Mouse (Mus musculus): Measurements from ENCODE around the gene Nhsl1. TPM values are rescaled to one million over a fixed set of nuclear protein-coding genes. Genes with fewer than 3 reads are reported as not detected.

The Nhsl1 gene
- polyA plus RNA-seq, 1 experiment from 2014 or later = 23.4 TPM

DNA sequence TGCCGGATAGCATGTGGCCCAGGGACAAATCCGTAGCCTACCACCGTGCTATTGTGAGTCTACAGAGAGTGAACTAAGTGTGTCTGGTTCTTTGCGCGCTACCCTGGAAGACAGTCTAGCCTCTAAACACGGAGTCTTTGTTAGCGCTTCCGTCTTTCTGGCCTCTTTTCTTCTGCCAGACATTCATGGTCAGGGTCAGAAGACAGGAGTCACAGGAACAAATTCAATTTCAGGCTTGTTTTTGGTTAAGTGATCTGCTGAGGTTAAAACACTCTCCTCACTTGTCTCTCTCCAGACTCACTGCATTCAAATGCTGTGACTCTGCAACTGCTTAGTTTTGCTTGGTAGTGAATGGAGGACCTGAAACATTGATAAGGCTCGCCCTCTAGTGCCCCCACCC lies 15.9 kb downstream of the Nhsl1 start:
- H3K4me3 ChIP-seq (ENCODE audit: low read depth, low read length) = no peak overlapping the region
- ATAC-seq (ENCODE audit: low FRiP score) (no peak), DNase-seq (ENCODE audit: low spot score) (no peak)
- H3K36me3 ChIP-seq (ENCODE audit: control insufficient read depth, insufficient read depth, low read length) = no peaks in the 10 kb centered on the region
- no peaks in the 10 kb centered on the region for H3K27me3 ChIP-seq (ENCODE audit: control insufficient read depth, insufficient read depth, low read length)
- H3K27ac ChIP-seq (ENCODE audit: low read depth, low read length) = 0 out of 2 replicates have a peak overlapping the region, but pooled peaks have one; percentile 10
- no peak overlapping the region for H3K9ac ChIP-seq (ENCODE audit: low read depth, low read length)
- no peaks in the 10 kb centered on the region for H3K9me3 ChIP-seq (ENCODE audit: control insufficient read depth, low read length)
- WGBS = 64% methylated on average over 9 of the region's 9 CpGs
- no peak overlapping the region for H3K4me2 ChIP-seq (replicated peaks; ENCODE audit: low read depth, low read length)
- 0 out of 2 replicates have a peak, but pooled peaks cover 2% of the 10 kb centered on the region for H3K4me1 ChIP-seq (replicated peaks; ENCODE audit: control insufficient read depth, insufficient read depth, low read length)

DNA sequence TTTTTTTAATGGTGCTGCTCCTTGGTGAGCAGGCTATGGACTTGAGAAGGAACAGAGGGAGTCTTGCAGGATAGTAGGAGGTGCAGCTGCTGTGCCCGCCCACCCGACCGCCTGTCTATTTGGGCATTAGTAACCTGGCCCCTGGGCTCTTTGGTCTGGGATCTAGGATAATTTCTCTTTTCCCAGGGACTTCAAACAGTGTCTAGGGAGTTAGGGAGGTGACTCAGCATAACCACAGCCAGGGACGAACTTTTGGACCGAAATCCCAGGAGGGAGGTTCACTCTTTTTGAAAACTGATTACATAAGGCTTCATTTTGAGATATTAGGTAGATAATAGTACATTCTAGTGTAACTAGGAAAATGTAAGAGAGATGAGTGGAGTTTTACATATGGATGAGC lies 18.9 kb downstream of the Nhsl1 start:
- WGBS = 91% methylated on average over 5 of the region's 5 CpGs
- Histone ChIP-seq H3K27ac (ENCODE audit: low read depth, low read length) (no peak overlapping the region), H3K4me1 (replicated peaks; ENCODE audit: control insufficient read depth, insufficient read depth, low read length) (no peaks in the 10 kb centered on the region; the same call in 1 of the 2 replicates), H3K9me3 (ENCODE audit: control insufficient read depth, low read length) (no peaks in the 10 kb centered on the region), H3K36me3 (ENCODE audit: control insufficient read depth, insufficient read depth, low read length) (no peaks in the 10 kb centered on the region), H3K4me3 (ENCODE audit: low read depth, low read length) (no peak overlapping the region), H3K4me2 (replicated peaks; ENCODE audit: low read depth, low read length) (no peak overlapping the region), H3K27me3 (ENCODE audit: control insufficient read depth, insufficient read depth, low read length) (no peaks in the 10 kb centered on the region), H3K9ac (ENCODE audit: low read depth, low read length) (no peak overlapping the region)
- DNase-seq (ENCODE audit: low spot score) = no peak
- ATAC-seq (ENCODE audit: low FRiP score) = no peak

DNA sequence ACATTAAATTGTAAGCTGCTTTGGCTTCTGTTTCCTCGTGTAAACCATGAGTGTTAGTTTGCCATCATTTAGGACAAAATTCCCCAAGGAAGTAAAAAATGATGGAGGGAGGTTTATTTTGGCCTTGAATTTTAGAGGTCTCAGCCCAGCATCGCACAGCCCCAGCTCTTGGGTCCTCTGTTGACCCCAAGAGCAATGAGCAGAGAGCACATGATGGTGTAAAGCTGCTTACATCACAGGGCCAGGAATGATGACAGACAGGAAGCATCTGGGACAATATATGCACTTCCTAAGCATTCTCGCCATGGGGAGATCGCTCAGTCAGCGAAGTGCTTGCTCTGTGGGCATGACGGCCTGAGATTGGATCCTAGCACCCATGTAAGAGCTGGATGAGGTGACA lies 20.6 kb downstream of the Nhsl1 start:
- DNase-seq (ENCODE audit: low spot score) = no peak
- Histone ChIP-seq H3K27me3 (ENCODE audit: control insufficient read depth, insufficient read depth, low read length) (no peaks in the 10 kb centered on the region), H3K36me3 (ENCODE audit: control insufficient read depth, insufficient read depth, low read length) (no peaks in the 10 kb centered on the region), H3K4me3 (ENCODE audit: low read depth, low read length) (no peak overlapping the region), H3K27ac (ENCODE audit: low read depth, low read length) (no peak overlapping the region), H3K4me1 (replicated peaks; ENCODE audit: control insufficient read depth, insufficient read depth, low read length) (no peaks in the 10 kb centered on the region; the same call in 1 of the 2 replicates), H3K9ac (ENCODE audit: low read depth, low read length) (no peak overlapping the region), H3K4me2 (replicated peaks; ENCODE audit: low read depth, low read length) (no peak overlapping the region), H3K9me3 (ENCODE audit: control insufficient read depth, low read length) (no peaks in the 10 kb centered on the region)
- no peak for ATAC-seq (ENCODE audit: low FRiP score)
- 89% methylated on average over 6 of the region's 6 CpGs for WGBS

DNA sequence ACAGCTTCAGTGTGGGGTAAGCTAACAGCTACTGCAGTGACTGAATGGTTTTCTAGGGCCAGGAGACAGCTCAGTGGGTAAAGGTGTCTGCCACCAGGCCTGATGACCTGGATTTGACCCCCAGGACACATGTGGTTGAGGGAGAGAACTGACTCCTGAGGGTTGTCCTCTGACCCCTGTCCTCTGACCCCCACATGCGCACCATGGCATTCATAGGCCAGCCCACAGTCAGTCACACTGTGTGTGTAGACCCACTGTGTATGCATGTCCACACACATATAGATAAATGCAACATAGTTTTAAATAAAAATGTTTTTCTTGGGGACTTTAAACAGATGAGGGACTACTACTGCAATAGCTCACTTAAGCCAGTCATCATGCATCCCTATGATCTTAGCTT lies 22.1 kb downstream of the Nhsl1 start:
- H3K27me3 ChIP-seq (ENCODE audit: control insufficient read depth, insufficient read depth, low read length) = no peaks in the 10 kb centered on the region
- DNase-seq (ENCODE audit: low spot score) (no peak), ATAC-seq (ENCODE audit: low FRiP score) (peak; percentile 57; the same call in 1 of the 2 replicates)
- no peaks in the 10 kb centered on the region for H3K36me3 ChIP-seq (ENCODE audit: control insufficient read depth, insufficient read depth, low read length)
- H3K4me3 ChIP-seq (ENCODE audit: low read depth, low read length) = no peak overlapping the region
- no peak overlapping the region for H3K27ac ChIP-seq (ENCODE audit: low read depth, low read length)
- whole genome bisulfite sequencing = 64% methylated on average over 1 of the region's 1 CpGs
- H3K9ac ChIP-seq (ENCODE audit: low read depth, low read length) = no peak overlapping the region
- H3K4me2 ChIP-seq (replicated peaks; ENCODE audit: low read depth, low read length) = no peak overlapping the region
- H3K9me3 ChIP-seq (ENCODE audit: control insufficient read depth, low read length) = no peaks in the 10 kb centered on the region
- H3K4me1 ChIP-seq (replicated peaks; ENCODE audit: control insufficient read depth, insufficient read depth, low read length) = no peaks in the 10 kb centered on the region; the same call in 1 of the 2 replicates

DNA sequence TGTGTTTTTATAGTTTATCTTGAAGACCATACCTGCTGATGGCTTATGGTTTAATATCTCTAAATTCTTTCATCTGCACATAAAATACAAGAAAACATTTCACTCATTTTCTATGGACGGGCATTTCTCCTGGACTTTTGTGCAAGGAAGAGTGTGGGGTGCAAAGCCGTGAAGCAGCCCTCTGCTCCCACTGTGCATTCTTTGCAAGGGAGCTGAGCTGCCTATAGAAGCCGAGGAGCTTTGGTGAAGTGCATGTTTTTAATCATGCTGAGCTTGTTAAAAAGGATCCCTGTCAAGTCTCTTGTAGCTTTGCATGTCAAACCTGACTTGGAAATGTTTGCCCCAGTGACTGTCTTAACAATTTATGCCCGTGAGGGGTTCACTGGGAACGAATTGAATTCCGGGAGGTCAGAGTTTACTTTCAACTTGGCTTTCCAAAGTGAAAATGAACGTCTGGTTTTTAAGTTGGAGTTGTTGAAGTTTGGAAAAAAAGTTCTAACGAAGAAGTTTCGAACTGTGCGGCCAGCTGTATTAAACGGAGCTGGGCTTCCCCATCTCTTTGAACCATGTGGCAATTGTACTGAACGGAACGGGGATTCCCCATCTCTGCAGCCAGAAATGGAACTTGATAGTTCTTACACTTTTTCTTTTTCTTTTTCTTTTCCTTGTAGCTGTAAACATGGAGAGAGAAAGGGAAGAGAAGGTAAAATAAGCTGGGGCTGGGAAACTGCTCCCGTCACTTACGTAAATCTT lies 22.8 kb downstream of the Nhsl1 start:
- H3K9me3 ChIP-seq (ENCODE audit: control insufficient read depth, low read length) = no peaks in the 10 kb centered on the region
- 0 out of 2 replicates have a peak overlapping the region, but pooled peaks have one; percentile 3 for H3K4me2 ChIP-seq (replicated peaks; ENCODE audit: low read depth, low read length)
- 30% methylated on average over 15 of the region's 15 CpGs for WGBS
- DNase-seq (ENCODE audit: low spot score) (peak; percentile 36), ATAC-seq (ENCODE audit: low FRiP score) (no peak; the same call in 1 of the 2 replicates)
- H3K9ac ChIP-seq (ENCODE audit: low read depth, low read length) = no peak overlapping the region
- no peaks in the 10 kb centered on the region for H3K27me3 ChIP-seq (ENCODE audit: control insufficient read depth, insufficient read depth, low read length)
- H3K4me1 ChIP-seq (replicated peaks; ENCODE audit: control insufficient read depth, insufficient read depth, low read length) = no peaks in the 10 kb centered on the region; the same call in 1 of the 2 replicates
- no peaks in the 10 kb centered on the region for H3K36me3 ChIP-seq (ENCODE audit: control insufficient read depth, insufficient read depth, low read length)
- peak overlapping the region; percentile 30; the same call in 1 of the 2 replicates for H3K27ac ChIP-seq (ENCODE audit: low read depth, low read length)
- H3K4me3 ChIP-seq (ENCODE audit: low read depth, low read length) = no peak overlapping the region

DNA sequence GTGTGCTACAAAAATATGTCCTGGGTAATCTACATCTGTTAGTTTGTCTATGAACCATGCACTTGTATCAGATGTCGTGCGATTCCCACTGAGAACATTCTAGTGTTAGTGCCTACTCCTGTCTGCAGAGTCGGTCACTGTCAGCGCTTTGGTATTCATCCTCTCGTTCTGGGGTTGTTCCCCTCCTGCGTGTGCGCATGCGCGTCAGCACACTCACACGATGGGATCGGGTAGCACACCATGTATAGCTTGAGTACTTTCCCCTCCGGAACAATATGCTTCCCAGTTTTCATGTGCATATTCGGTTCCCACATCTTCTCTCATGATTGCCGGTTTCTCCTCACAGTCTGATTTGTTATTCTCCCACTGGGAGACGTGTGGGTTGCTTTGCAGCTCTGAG lies 28.4 kb downstream of the Nhsl1 start:
- Histone ChIP-seq H3K4me1 (replicated peaks; ENCODE audit: control insufficient read depth, insufficient read depth, low read length) (no peaks in the 10 kb centered on the region), H3K36me3 (ENCODE audit: control insufficient read depth, insufficient read depth, low read length) (no peaks in the 10 kb centered on the region), H3K4me3 (ENCODE audit: low read depth, low read length) (no peak overlapping the region), H3K9ac (ENCODE audit: low read depth, low read length) (no peak overlapping the region), H3K4me2 (replicated peaks; ENCODE audit: low read depth, low read length) (no peak overlapping the region), H3K9me3 (ENCODE audit: control insufficient read depth, low read length) (no peaks in the 10 kb centered on the region), H3K27ac (ENCODE audit: low read depth, low read length) (no peak overlapping the region), H3K27me3 (ENCODE audit: control insufficient read depth, insufficient read depth, low read length) (no peaks in the 10 kb centered on the region)
- WGBS = 91% methylated on average over 15 of the region's 15 CpGs
- ATAC-seq (ENCODE audit: low FRiP score) (no peak), DNase-seq (ENCODE audit: low spot score) (no peak)

DNA sequence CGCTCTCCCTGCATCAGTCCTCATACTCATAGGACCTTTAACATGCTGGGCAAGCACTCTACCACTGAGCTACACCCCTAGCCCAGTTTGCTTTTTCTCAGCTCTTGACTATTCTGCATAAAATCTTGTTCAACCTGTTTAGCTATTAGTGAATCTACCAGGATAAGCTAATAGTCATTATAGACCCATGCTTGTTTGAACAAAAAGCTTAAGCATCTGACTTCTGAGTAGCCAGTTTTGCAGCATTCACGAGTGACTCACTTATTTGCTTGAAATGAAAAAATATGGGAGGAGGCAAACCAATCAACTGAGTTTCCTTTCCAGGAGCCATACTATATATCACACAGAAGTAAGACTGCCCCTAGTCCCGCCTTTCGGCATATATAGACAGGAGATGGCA lies 32.0 kb downstream of the Nhsl1 start:
- H3K4me2 ChIP-seq (replicated peaks; ENCODE audit: low read depth, low read length) = no peak overlapping the region
- H3K9ac ChIP-seq (ENCODE audit: low read depth, low read length) = no peak overlapping the region
- no peak for DNase-seq (ENCODE audit: low spot score)
- H3K27me3 ChIP-seq (ENCODE audit: control insufficient read depth, insufficient read depth, low read length) = no peaks in the 10 kb centered on the region
- no peak for ATAC-seq (ENCODE audit: low FRiP score)
- H3K27ac ChIP-seq (ENCODE audit: low read depth, low read length) = no peak overlapping the region
- H3K4me3 ChIP-seq (ENCODE audit: low read depth, low read length) = no peak overlapping the region
- 88% methylated on average over 4 of the region's 4 CpGs for WGBS
- H3K36me3 ChIP-seq (ENCODE audit: control insufficient read depth, insufficient read depth, low read length) = no peaks in the 10 kb centered on the region
- no peaks in the 10 kb centered on the region for H3K9me3 ChIP-seq (ENCODE audit: control insufficient read depth, low read length)
- H3K4me1 ChIP-seq (replicated peaks; ENCODE audit: control insufficient read depth, insufficient read depth, low read length) = no peaks in the 10 kb centered on the region

DNA sequence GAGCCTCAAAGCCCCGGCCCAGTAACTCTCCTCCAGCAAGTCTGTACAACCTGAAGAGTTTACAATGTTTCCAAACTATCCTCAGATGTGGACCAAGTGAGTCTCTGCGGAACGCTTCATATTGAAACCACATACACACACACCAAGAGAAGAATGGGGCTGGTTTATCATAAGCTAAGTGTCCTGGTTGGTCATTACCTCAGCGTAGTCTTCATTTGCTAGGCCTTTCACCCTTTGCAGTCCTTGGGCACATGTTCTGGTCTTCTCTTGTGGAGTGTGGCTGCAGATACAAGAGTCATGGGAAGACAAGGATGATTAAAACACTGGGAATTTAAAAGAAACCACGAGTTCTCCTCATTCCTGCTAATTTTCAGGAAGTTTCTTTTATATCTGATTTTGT lies 34.2 kb downstream of the Nhsl1 start:
- Histone ChIP-seq H3K27ac (ENCODE audit: low read depth, low read length) (no peak overlapping the region), H3K9me3 (ENCODE audit: control insufficient read depth, low read length) (no peaks in the 10 kb centered on the region)

DNA sequence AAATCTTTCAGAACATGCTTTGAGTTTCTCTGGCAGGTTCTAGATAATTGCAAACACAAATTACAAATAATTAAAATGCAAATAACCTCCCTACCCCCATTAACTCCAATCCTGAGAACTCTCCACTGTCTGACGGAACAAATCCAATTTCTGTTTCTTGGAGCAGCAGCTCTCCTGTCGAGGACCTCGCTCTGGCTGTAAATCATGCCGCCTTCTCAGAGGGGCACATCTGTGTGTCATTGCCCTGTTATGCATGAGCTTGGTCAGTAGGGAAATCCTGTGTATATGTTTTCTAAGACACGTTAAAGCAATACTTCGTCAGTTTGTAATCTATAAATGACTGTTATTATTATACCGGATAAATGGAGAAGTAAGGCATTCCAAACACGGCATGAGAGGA lies 35.3 kb downstream of the Nhsl1 start:
- H3K4me3 ChIP-seq (ENCODE audit: low read depth, low read length) = no peak overlapping the region
- H3K4me2 ChIP-seq (replicated peaks; ENCODE audit: low read depth, low read length) = no peak overlapping the region
- no peak overlapping the region for H3K9ac ChIP-seq (ENCODE audit: low read depth, low read length)
- WGBS = 74% methylated on average over 8 of the region's 8 CpGs
- no peaks in the 10 kb centered on the region for H3K4me1 ChIP-seq (replicated peaks; ENCODE audit: control insufficient read depth, insufficient read depth, low read length)
- H3K9me3 ChIP-seq (ENCODE audit: control insufficient read depth, low read length) = no peaks in the 10 kb centered on the region
- DNase-seq (ENCODE audit: low spot score) (no peak), ATAC-seq (ENCODE audit: low FRiP score) (no peak)
- no peaks in the 10 kb centered on the region for H3K36me3 ChIP-seq (ENCODE audit: control insufficient read depth, insufficient read depth, low read length)
- H3K27ac ChIP-seq (ENCODE audit: low read depth, low read length) = no peak overlapping the region
- H3K27me3 ChIP-seq (ENCODE audit: control insufficient read depth, insufficient read depth, low read length) = no peaks in the 10 kb centered on the region

More for the DNA sequence above, 34.2 kb downstream of the Nhsl1 start:
- Histone ChIP-seq H3K4me2 (replicated peaks; ENCODE audit: low read depth, low read length) (no peak overlapping the region), H3K36me3 (ENCODE audit: control insufficient read depth, insufficient read depth, low read length) (no peaks in the 10 kb centered on the region), H3K4me3 (ENCODE audit: low read depth, low read length) (no peak overlapping the region), H3K9ac (ENCODE audit: low read depth, low read length) (no peak overlapping the region), H3K4me1 (replicated peaks; ENCODE audit: control insufficient read depth, insufficient read depth, low read length) (no peaks in the 10 kb centered on the region), H3K27me3 (ENCODE audit: control insufficient read depth, insufficient read depth, low read length) (no peaks in the 10 kb centered on the region)
- ATAC-seq (ENCODE audit: low FRiP score) (no peak), DNase-seq (ENCODE audit: low spot score) (no peak)
- 84% methylated on average over 5 of the region's 5 CpGs for WGBS

Data from hindbrain, embryonic 11.5 days (tissue).